Mouse (Mus musculus) yolk sac, embryonic 10.5 days (tissue): ENCODE results near the gene Lasp1.

Source experiments
- DNase-seq: peaks from one replicate; pipeline ENCODE4 v3.0.0-alpha.2; 2017; ENCODE audit warnings: low spot score

The Lasp1 gene

GRCm38 (mm10) chr11:97796910-97797309 is 1.9 kb upstream of the Lasp1 start:
- peak; percentile 79 for DNase-seq

- DNase-seq: no peak
Observed at GRCm38 (mm10) chr11:97797369-97798082, 1.3 kb upstream of the Lasp1 start.

GRCm38 (mm10) chr11:97798083-97798435 is 741 bp upstream of the Lasp1 start:
- DNase-seq: no peak

GRCm38 (mm10) chr11:97799146-97799993 is 570 bp downstream of the Lasp1 start:
- DNase-seq: peak; percentile 89

- peak; percentile 85 for DNase-seq
Observed at GRCm38 (mm10) chr11:97799994-97800690, 1.3 kb downstream of the Lasp1 start.

- DNase-seq: peak; percentile 25
Observed at GRCm38 (mm10) chr11:97800691-97801408, 2.0 kb downstream of the Lasp1 start.

- DNase-seq: peak; percentile 81
Observed at GRCm38 (mm10) chr11:97801409-97802193, 2.8 kb downstream of the Lasp1 start.

GRCm38 (mm10) chr11:97802194-97802470 is 3.3 kb downstream of the Lasp1 start:
- DNase-seq: no peak

GRCm38 (mm10) chr11:97802495-97802894 is 3.7 kb downstream of the Lasp1 start:
- DNase-seq: peak; percentile 10

- DNase-seq: peak; percentile 74
Observed at GRCm38 (mm10) chr11:97803847-97804246, 5.0 kb downstream of the Lasp1 start.

GRCm38 (mm10) chr11:97804841-97805661 is 6.3 kb downstream of the Lasp1 start:
- DNase-seq: peak; percentile 14

GRCm38 (mm10) chr11:97805662-97806612 is 7.1 kb downstream of the Lasp1 start:
- DNase-seq: peak; percentile 45

- DNase-seq: no peak
Observed at GRCm38 (mm10) chr11:97806613-97806964, 7.8 kb downstream of the Lasp1 start.

GRCm38 (mm10) chr11:97807626-97808025 is 8.8 kb downstream of the Lasp1 start:
- no peak for DNase-seq

- DNase-seq: peak; percentile 61
Observed at GRCm38 (mm10) chr11:97808093-97808492, 9.3 kb downstream of the Lasp1 start.

GRCm38 (mm10) chr11:97808621-97809234 is 9.9 kb downstream of the Lasp1 start:
- DNase-seq: peak; percentile 75

- DNase-seq: no peak
Observed at GRCm38 (mm10) chr11:97809235-97810121, 10.7 kb downstream of the Lasp1 start.

- DNase-seq: no peak
Observed at GRCm38 (mm10) chr11:97810356-97810755, 11.6 kb downstream of the Lasp1 start.
